Mouse (Mus musculus): ENCODE measurements at regions not wholly inside any gene's neighbourhood (a gene's known extent, or its start where the extent isn't known, plus 50 kb on each side); places are given as distances from the start of the nearest gene placed in this dataset.

DNA sequence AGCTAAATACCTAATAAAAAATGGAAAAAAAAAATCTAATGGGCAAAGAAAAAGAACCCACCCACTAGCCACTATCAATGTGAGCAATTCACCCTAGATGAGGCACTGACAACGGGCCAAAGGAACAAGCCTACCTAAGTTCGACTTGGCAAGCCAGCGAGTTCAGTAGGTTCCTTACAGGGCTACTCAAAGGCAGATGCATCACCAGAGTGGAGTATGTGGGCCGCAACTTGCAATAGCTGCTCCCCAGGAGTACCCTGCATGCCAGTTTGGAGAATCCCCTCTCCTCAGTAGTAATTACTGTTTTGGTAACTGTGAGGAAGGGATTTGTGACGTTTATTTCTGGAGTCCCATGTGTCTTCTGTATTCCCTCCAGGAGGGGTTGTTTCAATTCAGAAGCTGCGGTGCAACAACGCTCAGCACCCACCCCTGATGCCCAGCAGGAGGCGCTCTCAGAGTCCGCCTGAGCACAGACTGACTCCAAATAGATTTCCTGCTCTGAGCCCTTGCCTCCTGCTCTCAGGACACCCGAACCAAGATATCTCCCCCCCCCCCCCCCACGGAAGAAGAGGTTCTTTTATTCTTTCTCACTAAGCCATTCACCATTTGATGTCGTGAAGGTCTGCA lies 157.3 kb upstream of the Zfp618 start:
- in situ Hi-C loops (cut with MboI, MseI) = loop anchor here (5.0 kb wide), 1 partner anchor 1129 kb away; no protein-coding TSS in a partner anchor

DNA sequence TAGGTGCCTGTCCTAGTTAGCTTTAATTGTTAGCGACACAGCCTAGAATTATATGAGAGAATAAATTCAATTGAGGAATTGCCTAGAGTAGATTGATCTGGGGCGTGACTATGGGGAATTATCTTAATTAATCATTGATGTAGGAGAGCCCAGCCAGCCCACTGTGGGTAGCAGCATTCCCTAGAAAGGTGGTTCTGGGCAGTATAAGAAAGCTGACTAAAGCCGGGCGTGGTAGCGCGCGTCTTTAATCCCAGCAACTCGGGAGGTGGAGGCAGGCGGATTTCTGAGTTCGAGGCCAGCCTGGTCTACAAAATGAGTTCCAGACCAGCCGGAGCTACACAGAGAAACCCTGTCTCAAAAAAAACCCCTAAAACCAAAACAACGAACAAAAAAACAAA lies 156.8 kb upstream of the Zfp618 start:
- in situ Hi-C loops (cut with MboI, MseI) = loop anchor here (5.0 kb wide), 1 partner anchor 1129 kb away; no protein-coding TSS in a partner anchor

DNA sequence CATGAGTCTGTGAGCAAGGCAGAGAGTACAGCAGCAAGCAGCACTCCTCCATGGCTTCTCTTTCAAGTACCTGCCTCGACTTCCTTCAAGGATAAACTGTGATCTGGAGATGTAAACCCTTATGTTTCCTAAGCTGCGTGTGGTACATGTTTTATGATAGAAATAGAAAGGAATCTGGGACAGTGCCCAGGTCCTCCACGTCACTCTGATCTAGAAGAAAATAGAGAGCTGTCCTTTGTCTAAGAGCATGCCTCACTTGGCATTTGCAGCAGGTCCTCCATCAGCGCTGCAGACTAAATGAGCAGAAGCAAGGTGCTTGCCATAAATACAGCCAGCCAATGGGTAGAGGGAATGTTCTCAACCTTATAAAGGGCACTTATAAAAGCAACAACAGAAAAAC lies 156.3 kb upstream of the Zfp618 start:
- in situ Hi-C loops (cut with MboI, MseI) = loop anchor here (5.0 kb wide), 1 partner anchor 1128 kb away; no protein-coding TSS in a partner anchor

DNA sequence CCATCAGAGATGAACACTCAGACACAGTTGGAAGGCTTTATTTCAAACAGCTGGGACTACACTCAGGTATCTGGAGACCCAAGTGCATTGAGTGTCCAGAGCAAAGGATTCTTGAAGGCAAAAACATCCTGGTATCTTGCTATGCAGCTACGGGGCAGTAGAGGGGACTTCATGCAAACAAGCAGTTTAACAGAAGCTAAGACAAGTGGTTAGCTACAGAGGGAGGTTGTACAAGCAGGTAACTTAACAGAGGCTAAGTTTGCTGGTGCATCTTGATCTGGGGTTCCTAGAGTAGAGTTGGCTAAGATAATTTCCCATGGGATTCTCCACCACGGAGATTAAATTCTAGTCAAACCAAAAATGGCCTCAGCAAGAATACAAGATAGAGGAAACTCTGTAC lies 145.5 kb upstream of the Zfp618 start:
- in situ Hi-C loops (cut with MboI, MseI) = no loop called here

DNA sequence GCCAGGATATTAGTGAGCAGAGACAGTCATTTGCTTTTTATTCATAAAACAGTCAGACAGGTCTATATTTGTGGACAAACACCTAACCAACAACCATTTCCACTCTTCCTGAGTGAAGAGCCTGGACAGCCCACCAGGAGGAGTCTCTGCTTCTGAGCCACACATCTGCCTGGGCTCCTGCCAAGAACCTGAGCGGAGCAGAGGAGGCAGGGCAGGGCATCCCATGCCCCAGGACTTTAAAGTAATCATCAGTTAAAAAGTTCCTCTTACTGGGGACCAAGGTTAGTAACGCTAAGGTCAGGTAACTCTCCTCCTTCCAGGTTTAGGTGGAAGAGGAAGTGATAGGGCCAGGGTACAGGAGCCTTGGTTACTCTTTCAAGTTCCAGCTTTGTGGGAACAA lies 144.1 kb upstream of the Zfp618 start:
- in situ Hi-C loops (cut with MboI, MseI) = no loop called here

DNA sequence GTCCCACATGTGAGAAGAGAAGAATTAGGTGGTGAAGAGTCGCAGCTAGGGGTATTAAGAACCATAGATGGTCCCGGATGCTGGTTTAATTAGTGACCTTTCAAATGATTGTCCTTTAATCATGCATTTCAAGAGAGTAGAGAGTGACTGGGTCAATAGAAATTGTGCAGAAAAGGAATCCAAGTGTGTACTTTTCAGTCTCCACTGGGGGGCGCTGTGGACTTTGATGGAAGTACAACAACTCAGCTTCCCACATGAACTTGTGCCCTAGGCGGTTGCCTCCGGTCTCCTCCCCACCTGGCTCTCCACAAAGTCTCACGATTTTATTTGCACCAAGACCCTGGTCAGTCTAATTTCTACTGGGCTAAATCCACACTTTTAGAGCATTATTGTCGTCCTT lies 142.8 kb upstream of the Zfp618 start:
- in situ Hi-C loops (cut with MboI, MseI) = no loop called here

DNA sequence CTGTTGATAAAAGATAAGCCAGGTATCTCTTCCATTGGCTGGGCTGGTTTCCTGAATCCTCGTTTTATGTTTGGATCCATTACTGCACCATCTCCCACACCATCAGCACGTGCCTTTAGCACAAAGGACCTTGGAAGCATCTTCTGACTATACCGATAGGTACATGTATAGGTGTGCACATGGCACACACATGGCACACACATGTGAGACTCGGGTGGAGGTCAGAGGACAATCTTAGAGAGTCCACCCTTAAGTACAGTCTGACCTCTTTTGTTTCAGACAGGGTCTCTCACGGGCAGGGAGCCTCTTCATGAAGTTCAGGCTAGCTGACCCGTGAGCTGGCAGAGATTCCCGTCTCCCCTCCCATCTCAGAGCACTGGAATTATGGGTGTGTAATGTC lies 142.3 kb upstream of the Zfp618 start:
- in situ Hi-C loops (cut with MboI, MseI) = no loop called here

DNA sequence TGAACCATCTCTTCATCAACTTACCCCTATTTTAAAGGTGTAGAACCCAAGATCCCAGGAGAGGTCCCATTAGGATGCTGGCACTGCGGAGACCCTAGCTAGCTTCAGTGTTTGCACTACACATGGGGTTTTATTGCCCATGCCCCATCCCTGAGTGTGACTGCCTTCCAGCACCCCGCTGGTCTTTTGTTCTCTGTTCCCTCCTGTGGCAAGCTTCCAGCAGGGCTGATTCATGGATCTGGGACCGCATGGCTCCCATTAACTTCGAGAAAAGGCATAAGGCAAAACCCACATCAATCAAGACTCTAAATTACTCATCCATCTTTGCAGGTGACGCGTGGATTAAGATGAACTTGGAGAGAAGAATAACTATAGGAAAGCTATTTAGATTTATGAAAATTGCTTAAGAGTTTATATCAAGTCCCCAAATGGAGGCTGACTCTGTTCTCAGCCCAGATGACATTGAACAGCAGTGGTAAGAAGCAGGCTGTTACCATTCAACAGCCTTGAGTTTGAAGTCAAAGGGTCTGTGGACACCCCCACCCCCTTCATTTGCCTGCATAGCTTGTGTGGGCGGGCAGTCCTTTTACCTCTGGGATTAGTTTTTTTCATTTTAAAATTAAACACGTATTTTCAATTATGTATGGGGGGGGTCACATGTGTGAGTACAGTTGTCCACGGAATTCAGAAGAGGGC lies 141.7 kb upstream of the Zfp618 start:
- in situ Hi-C loops (cut with MboI, MseI) = no loop called here

DNA sequence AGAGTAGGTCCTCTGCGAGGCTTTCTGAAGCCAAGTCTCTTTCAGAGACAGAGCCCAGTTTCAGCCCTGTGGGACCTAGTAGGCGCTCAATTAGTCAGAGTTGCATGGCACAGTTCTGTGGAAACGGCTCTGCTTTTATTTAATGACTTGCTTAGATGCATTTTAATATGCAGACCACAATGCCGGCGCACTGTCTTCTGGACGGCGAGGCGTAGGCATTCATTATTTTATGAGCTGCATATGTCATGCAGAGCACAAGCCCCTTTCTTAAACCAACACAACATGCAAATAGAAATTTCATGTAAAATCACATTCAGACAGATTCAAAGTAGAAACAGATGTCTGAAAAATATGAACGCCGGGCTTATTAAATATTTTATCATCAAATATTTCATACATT lies 140.8 kb upstream of the Zfp618 start:
- in situ Hi-C loops (cut with MboI, MseI) = no loop called here

DNA sequence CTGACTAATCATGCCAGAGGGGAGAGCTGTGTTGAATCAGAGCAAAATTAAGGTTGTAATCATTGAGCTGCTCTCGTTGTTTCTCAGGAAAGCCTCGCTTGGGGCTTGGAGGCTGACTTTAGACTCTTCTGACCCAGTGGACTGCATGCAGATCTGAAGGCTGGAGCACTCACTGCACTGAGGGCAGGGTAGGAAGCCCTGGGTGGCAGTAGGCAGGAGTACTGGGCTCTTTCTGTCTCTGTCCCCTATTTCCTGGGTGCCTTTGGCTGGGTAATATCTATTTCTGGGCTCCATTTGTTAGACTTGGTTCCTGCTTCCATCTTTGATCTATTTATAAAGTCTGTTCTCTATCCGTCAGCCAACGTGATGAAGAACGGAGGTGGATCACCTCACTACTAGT lies 140.1 kb upstream of the Zfp618 start:
- in situ Hi-C loops (cut with MboI, MseI) = no loop called here

DNA sequence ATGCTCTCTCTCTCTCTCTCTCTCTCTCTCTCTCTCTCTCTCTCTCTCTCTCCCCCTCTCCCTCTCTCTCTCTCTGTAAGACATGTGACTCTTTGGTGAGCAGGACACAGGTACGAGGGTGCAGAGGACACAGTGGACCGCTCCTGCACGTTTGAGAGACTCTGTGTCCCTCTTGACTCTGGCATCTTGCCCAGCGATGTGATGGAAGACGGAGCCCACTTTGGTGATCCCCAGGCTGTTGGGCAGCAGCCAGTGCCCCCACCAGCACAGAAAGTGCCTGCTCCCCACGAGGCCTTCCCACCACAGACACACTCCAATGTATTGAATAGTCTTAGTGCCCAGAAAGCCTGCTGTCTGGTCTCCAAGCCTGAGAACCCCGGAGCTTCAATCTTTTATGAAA lies 136.4 kb upstream of the Zfp618 start:
- in situ Hi-C loops (cut with MboI, MseI) = no loop called here

DNA sequence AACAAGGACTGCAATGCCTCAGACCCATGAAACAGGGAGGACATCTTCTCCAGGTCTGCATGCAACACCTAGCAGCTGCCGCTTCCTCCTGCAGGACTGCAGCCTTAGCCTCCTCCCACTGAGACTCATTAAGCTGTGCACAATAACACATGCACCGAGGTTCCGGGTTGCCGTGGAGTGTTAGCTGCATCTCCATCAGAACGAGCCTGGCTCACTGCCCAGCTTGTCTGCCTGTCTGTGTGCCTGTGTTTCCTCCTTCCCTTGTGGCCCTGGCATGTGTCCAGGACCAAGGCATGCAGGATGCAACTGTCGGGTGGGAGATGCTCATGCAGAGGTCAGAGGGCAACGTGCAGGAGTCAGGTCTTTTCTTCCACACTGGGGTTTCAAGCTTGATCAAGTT lies 131.4 kb upstream of the Zfp618 start:
- in situ Hi-C loops (cut with MboI, MseI) = no loop called here

DNA sequence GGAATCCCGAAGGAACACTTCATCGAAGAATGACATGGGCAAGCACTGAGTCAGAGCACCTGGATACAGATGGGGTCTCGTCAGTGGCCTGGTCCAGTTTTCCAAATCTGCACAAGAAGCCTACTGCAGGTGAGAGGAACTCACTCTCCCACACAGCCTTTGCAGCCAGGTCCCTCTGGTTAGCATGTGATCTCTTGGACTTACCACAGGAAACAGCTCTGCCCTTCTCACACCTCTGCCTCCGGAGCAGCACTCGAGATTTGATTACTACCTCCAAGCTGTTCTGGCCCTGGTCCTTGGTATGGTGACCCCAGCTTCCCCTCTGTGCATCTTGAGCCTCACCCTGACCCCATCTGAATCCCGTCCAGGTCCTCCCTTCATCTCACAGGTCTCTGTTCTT lies 128.5 kb upstream of the Zfp618 start:
- in situ Hi-C loops (cut with MboI, MseI) = loop anchor here (5.0 kb wide), 1 partner anchor 55 kb away; no protein-coding TSS in a partner anchor

DNA sequence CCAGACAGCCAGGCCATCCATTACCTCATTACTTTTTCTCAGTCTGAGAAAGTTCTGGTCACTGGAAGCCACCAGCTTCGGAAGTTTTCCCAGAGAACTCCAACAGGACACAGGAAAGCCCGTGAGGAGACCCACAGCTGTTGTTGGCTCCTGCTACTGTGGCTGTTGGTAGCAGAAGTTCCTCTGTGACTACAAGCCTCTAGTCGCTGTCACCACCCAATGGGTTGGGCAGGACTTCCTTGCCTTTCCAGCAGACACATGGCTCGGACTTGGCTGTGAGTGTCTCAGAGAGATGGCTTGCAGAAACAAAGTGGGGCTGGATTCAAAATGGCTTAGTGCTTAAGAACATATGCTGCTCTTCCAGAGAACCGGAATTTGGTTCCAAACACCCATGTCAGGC lies 114.8 kb upstream of the Zfp618 start:
- in situ Hi-C loops (cut with MboI, MseI) = no loop called here

DNA sequence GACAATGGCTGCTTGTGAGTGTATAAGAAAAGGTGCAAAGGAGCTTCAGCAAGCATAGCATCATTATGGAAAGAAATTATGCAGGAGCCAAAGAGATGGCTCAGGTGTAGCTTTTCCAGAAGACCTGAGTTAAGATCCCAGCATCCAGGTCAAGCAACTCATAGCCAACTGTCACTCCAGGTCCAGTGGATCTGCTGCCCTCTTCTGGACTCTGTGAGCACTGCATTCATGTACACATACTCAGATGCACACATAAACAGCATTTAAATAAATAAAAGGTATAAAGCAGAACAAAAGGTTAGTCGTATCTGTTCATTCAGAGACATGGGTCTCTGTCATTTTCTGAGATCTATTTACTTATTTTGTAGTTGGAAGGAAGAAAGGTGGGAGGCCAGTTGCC lies 112.0 kb upstream of the Zfp618 start:
- in situ Hi-C loops (cut with MboI, MseI) = no loop called here

DNA sequence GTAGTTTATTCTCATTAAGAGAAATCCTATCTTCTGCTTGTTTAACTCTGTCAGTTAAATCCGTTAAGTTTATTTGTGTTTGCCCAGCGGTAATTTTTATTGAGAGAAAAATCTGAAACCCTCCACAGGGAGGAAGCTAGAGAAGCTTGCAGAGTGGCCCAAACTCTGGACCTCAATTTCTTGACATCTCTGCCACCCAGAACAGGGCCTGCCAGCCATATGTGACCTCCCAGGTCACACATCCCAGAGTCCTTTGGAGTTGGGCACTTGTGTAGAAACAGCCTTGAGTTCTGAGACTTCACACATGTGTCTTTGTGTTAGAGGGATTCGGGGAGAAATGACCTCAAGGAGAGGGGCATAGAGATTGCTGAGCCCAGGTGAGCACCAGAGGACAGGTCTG lies 109.0 kb upstream of the Zfp618 start:
- in situ Hi-C loops (cut with MboI, MseI) = no loop called here

DNA sequence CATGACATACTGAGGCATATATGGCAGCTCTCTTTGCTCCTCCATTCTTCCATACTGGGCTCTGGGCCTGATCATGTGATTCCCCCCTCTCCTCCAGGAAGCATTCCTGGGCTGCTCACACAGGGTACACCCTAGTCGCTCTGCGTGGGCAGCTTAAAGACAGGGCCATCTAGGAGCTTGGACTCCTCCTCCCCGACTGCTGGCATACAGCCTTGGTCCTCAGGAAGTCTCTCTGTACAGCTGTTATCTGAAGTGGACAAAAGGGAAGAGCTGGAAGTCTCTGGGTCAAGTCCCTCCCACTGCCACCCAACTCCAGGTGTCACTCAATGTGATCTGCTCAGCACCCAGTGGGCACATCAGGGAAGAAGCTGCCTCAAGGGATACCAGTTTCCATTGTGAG lies 102.6 kb upstream of the Zfp618 start:
- in situ Hi-C loops (cut with MboI, MseI) = no loop called here

DNA sequence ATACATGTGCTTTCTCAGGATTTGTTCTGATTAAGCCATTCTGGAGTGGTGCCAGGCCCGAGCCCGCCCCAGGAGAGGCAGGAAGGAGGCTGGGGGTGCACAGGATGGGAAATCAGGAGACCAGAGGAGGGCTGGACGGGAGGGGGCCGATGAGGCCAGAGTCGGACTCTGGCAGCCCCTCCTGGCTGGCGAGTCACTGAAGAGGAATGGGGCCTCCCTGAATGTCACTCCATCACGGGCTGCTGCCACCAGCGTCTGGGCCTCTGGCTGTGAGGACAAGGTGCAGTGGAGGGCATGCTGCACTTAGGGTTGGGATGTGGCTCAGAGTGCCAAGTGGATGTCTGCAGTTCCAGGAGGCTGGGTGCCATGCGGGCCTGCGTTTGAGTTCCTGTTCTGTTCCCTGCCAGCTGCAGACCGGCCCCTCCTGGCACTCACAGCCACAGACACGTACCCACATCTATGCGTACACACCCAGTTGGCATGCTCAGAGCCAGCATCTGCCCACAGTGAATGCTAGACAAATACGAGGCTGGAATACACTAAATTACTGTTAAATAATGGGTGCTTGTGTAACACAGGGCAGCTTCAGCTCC lies 94.9 kb upstream of the Zfp618 start:
- in situ Hi-C loops (cut with MboI, MseI) = no loop called here

DNA sequence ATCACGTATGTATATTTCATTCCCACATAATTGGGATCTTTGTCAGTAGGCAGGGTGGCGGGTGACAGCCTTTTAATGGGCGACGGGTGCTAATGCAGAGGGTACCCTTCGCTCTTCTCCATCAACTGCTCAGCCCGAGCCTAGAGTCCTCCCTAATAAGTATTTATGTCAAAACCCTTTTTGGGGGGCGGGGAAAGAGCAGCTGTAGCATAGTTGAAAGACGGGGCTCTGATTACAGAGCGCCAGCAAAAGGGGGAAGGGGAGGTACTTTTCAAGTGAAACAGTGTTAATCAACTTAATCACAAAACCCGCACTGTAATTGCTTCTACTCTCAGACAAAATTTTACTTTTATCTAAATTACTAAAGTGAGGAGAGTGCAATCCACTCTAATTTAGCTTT lies 92.8 kb upstream of the Zfp618 start:
- in situ Hi-C loops (cut with MboI, MseI) = no loop called here

DNA sequence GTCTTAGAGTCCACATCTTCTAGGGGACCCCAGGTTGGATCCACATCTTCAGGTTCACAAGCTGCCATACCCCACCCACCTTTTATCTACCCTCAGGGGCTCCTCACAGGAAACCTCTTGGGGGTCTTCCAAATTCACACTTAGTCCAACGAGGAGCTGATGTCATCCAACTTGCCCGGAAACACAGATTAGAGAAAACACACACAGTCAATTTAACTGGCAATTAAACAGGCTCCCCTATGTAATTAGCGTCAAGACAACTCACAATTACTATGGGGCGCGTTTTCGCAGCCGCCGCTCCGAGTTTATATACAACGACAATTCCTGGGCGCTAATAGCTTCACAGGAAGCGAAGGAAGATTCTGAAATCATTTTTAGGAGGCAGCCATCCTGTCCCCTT lies 91.4 kb upstream of the Zfp618 start:
- in situ Hi-C loops (cut with MboI, MseI) = no loop called here

DNA sequence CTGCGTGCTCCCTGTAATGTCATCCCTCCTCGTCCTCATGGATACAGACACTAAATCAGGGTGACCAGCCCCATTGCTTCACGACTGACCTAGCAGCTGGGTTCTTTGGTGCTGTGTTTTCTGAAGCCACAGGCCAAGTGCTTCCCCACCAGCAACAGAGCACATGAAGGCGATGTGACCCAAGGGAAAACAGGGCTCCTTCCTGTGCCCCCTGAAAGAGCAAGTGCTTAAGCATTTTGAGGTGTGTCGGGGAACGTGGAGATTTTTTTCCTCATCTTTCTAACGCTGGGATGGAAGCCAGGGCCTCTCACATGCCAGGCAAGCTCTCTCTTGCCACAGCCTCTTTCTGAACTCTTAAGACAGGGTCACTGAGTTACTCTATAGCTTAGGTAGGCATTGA lies 87.3 kb upstream of the Zfp618 start:
- in situ Hi-C loops (cut with MboI, MseI) = no loop called here

DNA sequence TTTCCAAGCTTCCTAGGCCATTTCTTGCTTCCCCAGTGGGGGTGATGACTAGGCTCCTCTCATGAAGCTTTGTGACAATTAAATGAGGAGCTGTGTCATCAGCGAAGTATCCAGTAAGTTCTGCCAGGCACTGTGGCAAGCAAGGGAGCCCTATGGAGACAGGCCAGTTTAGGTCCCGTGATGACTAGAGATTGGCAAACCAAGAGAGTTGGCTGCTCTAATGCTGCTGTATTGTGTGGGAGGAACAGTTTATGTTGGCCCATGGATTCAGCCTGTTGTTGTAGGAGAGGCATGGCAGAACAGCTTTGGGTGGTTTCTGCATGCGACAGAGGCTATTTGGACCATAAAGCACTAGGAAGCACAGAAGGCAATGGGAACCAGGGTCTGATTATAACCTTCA lies 86.4 kb upstream of the Zfp618 start:
- in situ Hi-C loops (cut with MboI, MseI) = no loop called here

DNA sequence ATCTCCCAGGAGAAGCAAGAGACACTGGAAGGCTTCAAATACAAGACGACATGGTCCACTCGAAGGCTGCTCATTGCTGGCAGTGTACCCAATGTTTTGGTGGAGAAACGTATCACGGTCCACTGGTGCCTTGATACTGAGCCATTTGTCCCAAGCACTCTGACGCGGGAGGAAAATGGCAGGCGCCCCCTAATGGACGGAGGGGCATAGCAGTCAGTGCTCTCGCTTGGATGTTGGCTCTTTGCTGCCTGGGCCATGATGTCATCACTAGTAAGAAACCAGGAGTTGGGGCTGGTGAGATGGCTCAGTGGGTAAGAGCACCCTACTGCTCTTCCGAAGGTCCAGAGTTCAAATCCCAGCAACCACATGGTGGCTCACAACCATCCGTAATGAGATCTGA lies 83.5 kb upstream of the Zfp618 start:
- in situ Hi-C loops (cut with MboI, MseI) = no loop called here

Measured in regulatory T cell (primary cell).